Mouse (Mus musculus): Measurements from ENCODE around the gene Pptc7. TPM values are rescaled to one million over a fixed set of nuclear protein-coding genes. Genes with fewer than 3 reads are reported as not detected.

Gene Pptc7
- polyA plus RNA-seq, 1 experiment from 2014 or later: 8.3 TPM

GRCm38 (mm10) chr5:122354492-122355067 lies 70.4 kb downstream of the Pptc7 start:
- peaks cover 6% of the 10 kb centered on the region; the same call in 1 of the 2 replicates for H3K4me1 ChIP-seq (ENCODE audit: control insufficient read depth, insufficient read depth, low read length)
- peak overlapping the region; percentile 96 for H3K4me3 ChIP-seq (replicated peaks; ENCODE audit: low read length)
- H3K27ac ChIP-seq (ENCODE audit: low read length): peak overlapping the region; percentile 57
- 0 out of 2 replicates have a peak, but pooled peaks cover 3% of the 10 kb centered on the region for H3K36me3 ChIP-seq (ENCODE audit: control insufficient read depth, insufficient read depth, low read length)
- under 1% methylated on average over 57 of the region's 57 CpGs for WGBS
- peak overlapping the region; percentile 85 for H3K4me2 ChIP-seq (ENCODE audit: low read depth, low read length)
- H3K9me3 ChIP-seq (replicated peaks; ENCODE audit: control insufficient read depth, low read length): no peaks in the 10 kb centered on the region
- H3K9ac ChIP-seq (ENCODE audit: low read length): peak overlapping the region; percentile 96
- H3K27me3 ChIP-seq (ENCODE audit: control insufficient read depth, insufficient read depth, low read length): no peaks in the 10 kb centered on the region
- peak; percentile 66; the same call in 1 of the 2 replicates for ATAC-seq (ENCODE audit: insufficient read depth, low FRiP score)

GRCm38 (mm10) chr5:122371591-122372191 lies 87.5 kb downstream of the Pptc7 start, which contains the start of gene Gpn3:
Gpn3 (plus strand) TSS chr5:122371876.
- Histone ChIP-seq H3K36me3 (ENCODE audit: control insufficient read depth, insufficient read depth, low read length) (peaks cover 12% of the 10 kb centered on the region), H3K4me1 (ENCODE audit: control insufficient read depth, insufficient read depth, low read length) (peaks cover 10% of the 10 kb centered on the region), H3K9me3 (replicated peaks; ENCODE audit: control insufficient read depth, low read length) (no peaks in the 10 kb centered on the region), H3K27me3 (ENCODE audit: control insufficient read depth, insufficient read depth, low read length) (no peaks in the 10 kb centered on the region), H3K4me3 (replicated peaks; ENCODE audit: low read length) (peak within 1 kb of the TSS; percentile 88), H3K27ac (ENCODE audit: low read length) (peak within 1 kb of the TSS; percentile 95), H3K4me2 (ENCODE audit: low read depth, low read length) (peak within 1 kb of the TSS; percentile 94), H3K9ac (ENCODE audit: low read length) (peak within 1 kb of the TSS; percentile 91)
- WGBS: under 1% methylated on average over 39 of the region's 46 CpGs
- peak; percentile 76 for ATAC-seq (ENCODE audit: insufficient read depth, low FRiP score)

- H3K9me3 ChIP-seq (replicated peaks; ENCODE audit: control insufficient read depth, low read length): no peaks in the 10 kb centered on the region
- H3K36me3 ChIP-seq (ENCODE audit: control insufficient read depth, insufficient read depth, low read length): peaks cover 8% of the 10 kb centered on the region; the same call in 1 of the 2 replicates
- WGBS: under 1% methylated on average over 53 of the region's 53 CpGs
- H3K4me1 ChIP-seq (ENCODE audit: control insufficient read depth, insufficient read depth, low read length): peaks cover 10% of the 10 kb centered on the region
- peak within 1 kb of the TSS; percentile 91 for H3K9ac ChIP-seq (ENCODE audit: low read length)
- peak within 1 kb of the TSS; percentile 88 for H3K4me3 ChIP-seq (replicated peaks; ENCODE audit: low read length)
- H3K27ac ChIP-seq (ENCODE audit: low read length): peak within 1 kb of the TSS; percentile 95
- H3K4me2 ChIP-seq (ENCODE audit: low read depth, low read length): peak within 1 kb of the TSS; percentile 94
- peak; percentile 95 for ATAC-seq (ENCODE audit: insufficient read depth, low FRiP score)
- H3K27me3 ChIP-seq (ENCODE audit: control insufficient read depth, insufficient read depth, low read length): no peaks in the 10 kb centered on the region
These were observed 88.1 kb downstream of the Pptc7 start, which contains the start of gene Fam216a for GRCm38 (mm10) chr5:122372192-122372769. Fam216a (minus strand) TSS chr5:122372364.

GRCm38 (mm10) chr5:122372878-122373277 lies 88.7 kb downstream of the Pptc7 start:
- Histone ChIP-seq H3K4me3 (replicated peaks; ENCODE audit: low read length) (peak overlapping the region; percentile 88), H3K27me3 (ENCODE audit: control insufficient read depth, insufficient read depth, low read length) (no peaks in the 10 kb centered on the region), H3K9ac (ENCODE audit: low read length) (peak overlapping the region; percentile 91), H3K4me2 (ENCODE audit: low read depth, low read length) (peak overlapping the region; percentile 94), H3K4me1 (ENCODE audit: control insufficient read depth, insufficient read depth, low read length) (peaks cover 10% of the 10 kb centered on the region), H3K9me3 (replicated peaks; ENCODE audit: control insufficient read depth, low read length) (no peaks in the 10 kb centered on the region), H3K36me3 (ENCODE audit: control insufficient read depth, insufficient read depth, low read length) (peaks cover 2% of the 10 kb centered on the region; the same call in 1 of the 2 replicates), H3K27ac (ENCODE audit: low read length) (peak overlapping the region; percentile 95)
- 6% methylated on average over 5 of the region's 5 CpGs for WGBS
- no peak for ATAC-seq (ENCODE audit: insufficient read depth, low FRiP score)

Other genes with a start within 250 kb of the Pptc7 start
- 3.2 and 3.5 TPM in 2 replicates for gene Cux2, start 234.3 kb upstream of the Pptc7 start, polyA plus RNA-seq (2015; fragmentation: Nextera tagmentation; extraction: Ambion mirVana)
- gene Myl2, start 183.4 kb upstream of the Pptc7 start, polyA plus RNA-seq (2015; fragmentation: Nextera tagmentation; extraction: Ambion mirVana): 1.1 and 17.1 TPM in 2 replicates
- not detected in 2 replicates for gene Ccdc63, start 143.5 kb upstream of the Pptc7 start, polyA plus RNA-seq (2015; fragmentation: Nextera tagmentation; extraction: Ambion mirVana)
- gene Ppp1cc, start 126.1 kb upstream of the Pptc7 start, polyA plus RNA-seq (2015; fragmentation: Nextera tagmentation; extraction: Ambion mirVana): 166 and 171 TPM in 2 replicates
- 5.6 and 7.0 TPM in 2 replicates for gene Hvcn1, start 77.6 kb upstream of the Pptc7 start, polyA plus RNA-seq (2015; fragmentation: Nextera tagmentation; extraction: Ambion mirVana)
- 5.0 and 7.2 TPM in 2 replicates for gene Tctn1, start 19.9 kb upstream of the Pptc7 start, polyA plus RNA-seq (2015; fragmentation: Nextera tagmentation; extraction: Ambion mirVana)
- 10.7 and 10.8 TPM in 2 replicates for gene Rad9b, start 69.9 kb downstream of the Pptc7 start, polyA plus RNA-seq (2015; fragmentation: Nextera tagmentation; extraction: Ambion mirVana)
- 203 and 220 TPM in 2 replicates for gene Vps29, start 70.0 kb downstream of the Pptc7 start, polyA plus RNA-seq (2015; fragmentation: Nextera tagmentation; extraction: Ambion mirVana)
- 57.0 and 57.9 TPM in 2 replicates for gene Gpn3, start 87.5 kb downstream of the Pptc7 start, polyA plus RNA-seq (2015; fragmentation: Nextera tagmentation; extraction: Ambion mirVana)
- 35.4 and 35.8 TPM in 2 replicates for gene Fam216a, start 88.0 kb downstream of the Pptc7 start, polyA plus RNA-seq (2015; fragmentation: Nextera tagmentation; extraction: Ambion mirVana)
- gene Arpc3, start 107.5 kb downstream of the Pptc7 start, polyA plus RNA-seq (2015; fragmentation: Nextera tagmentation; extraction: Ambion mirVana): 161 and 164 TPM in 2 replicates
- 38.5 and 41.3 TPM in 2 replicates for gene Anapc7, start 137.3 kb downstream of the Pptc7 start, polyA plus RNA-seq (2015; fragmentation: Nextera tagmentation; extraction: Ambion mirVana)
- gene Atp2a2, start 217.9 kb downstream of the Pptc7 start, polyA plus RNA-seq (2015; fragmentation: Nextera tagmentation; extraction: Ambion mirVana): 25.5 and 27.3 TPM in 2 replicates